Mouse (Mus musculus) heart, embryonic 13.5 days (tissue): ENCODE measurements around the gene Tmem159. TPM values are rescaled to one million over a fixed set of nuclear protein-coding genes. Genes with fewer than 3 reads are reported as not detected.

Experiments used
- ATAC-seq: fragments of 200-750 bp; cut with Nextera tagmentation; 2 replicates; pipeline ENCODE4 v1.8.0; 2017; ENCODE audit warnings: moderate TSS enrichment; ENCODE audit not compliant: insufficient number of reproducible peaks, low FRiP score, low TSS enrichment; ENCODE audit errors: extremely low read depth
- H3K27ac ChIP-seq: fragments of 300-500 bp; sonication (generic); replicated peaks from 2 replicates; pipeline ENCODE4 v1.5.1; 2015; ENCODE audit warnings: moderate library complexity, mild to moderate bottlenecking, inconsistent platforms
- H3K27me3 ChIP-seq: fragments of 300-500 bp; sonication (generic); replicated peaks from 2 replicates; pipeline ENCODE4 v1.6.1; 2015; ENCODE audit warnings: mild to moderate bottlenecking, inconsistent platforms
- H3K36me3 ChIP-seq: fragments of 300-500 bp; sonication (generic); 2 replicates; pipeline ENCODE4 v1.6.1; 2015; ENCODE audit warnings: mild to moderate bottlenecking, inconsistent platforms
- H3K4me1 ChIP-seq: fragments of 300-500 bp; sonication (generic); 2 replicates; pipeline ENCODE4 v1.6.1; 2015; ENCODE audit warnings: inconsistent platforms
- H3K4me2 ChIP-seq: fragments of 300-500 bp; sonication (generic); 2 replicates; pipeline ENCODE4 v1.6.1; 2015; ENCODE audit warnings: inconsistent platforms, mild to moderate bottlenecking, moderate library complexity
- H3K4me3 ChIP-seq: fragments of 300-500 bp; sonication (generic); 2 replicates; pipeline ENCODE4 v1.5.1; 2015; ENCODE audit warnings: moderate library complexity, mild to moderate bottlenecking, inconsistent platforms
- H3K9ac ChIP-seq: fragments of 300-500 bp; sonication (generic); 2 replicates; pipeline ENCODE4 v1.6.1; 2015; ENCODE audit warnings: inconsistent platforms, mild to moderate bottlenecking, moderate library complexity
- H3K9me3 ChIP-seq: fragments of 300-500 bp; sonication (generic); 2 replicates; pipeline ENCODE4 v1.6.1; 2016; ENCODE audit warnings: inconsistent platforms
- WGBS: fragments of 180-500 bp; shearing (Covaris S2); methylation state at CpG from one replicate; pipeline ENCODE4 v1.1.7; 2015; ENCODE audit warnings: mixed read lengths; 5-methylcytosine and 5-hydroxymethylcytosine counted together
- polyA plus RNA-seq: library from polyadenylated mRNA; unstranded; fragments of >200 nt; fragmentation: Nextera tagmentation; extraction: Ambion mirVana; gene quantifications from 2 replicates; pipeline ENCODE4 v1.2.1, GENCODE M21; 2015

Gene Tmem159
- polyA plus RNA-seq, 1 experiment from 2014 or later, result 19.5 TPM

DNA sequence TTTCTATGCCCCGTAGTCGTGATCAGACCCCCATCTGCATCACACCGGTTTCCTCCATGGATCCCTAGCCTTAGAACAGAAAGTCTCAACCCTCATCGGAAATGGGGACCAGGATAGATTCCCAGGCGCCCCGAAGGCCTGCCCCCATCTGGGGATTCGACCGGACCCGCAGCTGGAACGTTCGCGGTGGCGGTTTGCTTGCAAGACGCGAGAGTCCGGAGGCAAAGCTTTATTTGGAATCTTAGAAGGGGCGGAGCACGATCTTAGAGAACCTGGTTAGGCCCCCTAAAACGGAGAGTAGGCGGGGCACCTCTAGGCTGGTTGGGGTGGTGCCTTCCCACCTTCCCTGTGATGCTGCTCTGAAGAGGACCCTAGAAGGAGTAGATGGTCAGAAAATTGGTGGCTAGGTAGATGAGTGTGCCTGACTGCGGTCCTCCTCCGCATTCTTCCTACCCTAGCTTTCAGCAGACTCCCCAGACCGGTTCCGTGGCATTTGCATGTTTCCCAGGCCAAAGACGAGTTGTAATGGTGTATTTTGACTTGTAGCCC, 940 bp downstream of the Tmem159 start:
- H3K27ac ChIP-seq, result 0 out of 2 replicates have a peak overlapping the region, but pooled peaks have one; percentile 72
- H3K4me2 ChIP-seq, result peak overlapping the region; percentile 97
- H3K4me3 ChIP-seq, result peak overlapping the region; percentile 84
- peak overlapping the region; percentile 86 for H3K9ac ChIP-seq
- H3K9me3 ChIP-seq, result no peaks in the 10 kb centered on the region
- peaks cover 8% of the 10 kb centered on the region for H3K36me3 ChIP-seq
- 2% methylated on average over 25 of the region's 25 CpGs for WGBS
- no peak for ATAC-seq
- no peaks in the 10 kb centered on the region for H3K27me3 ChIP-seq
- H3K4me1 ChIP-seq, result peaks cover 28% of the 10 kb centered on the region

DNA sequence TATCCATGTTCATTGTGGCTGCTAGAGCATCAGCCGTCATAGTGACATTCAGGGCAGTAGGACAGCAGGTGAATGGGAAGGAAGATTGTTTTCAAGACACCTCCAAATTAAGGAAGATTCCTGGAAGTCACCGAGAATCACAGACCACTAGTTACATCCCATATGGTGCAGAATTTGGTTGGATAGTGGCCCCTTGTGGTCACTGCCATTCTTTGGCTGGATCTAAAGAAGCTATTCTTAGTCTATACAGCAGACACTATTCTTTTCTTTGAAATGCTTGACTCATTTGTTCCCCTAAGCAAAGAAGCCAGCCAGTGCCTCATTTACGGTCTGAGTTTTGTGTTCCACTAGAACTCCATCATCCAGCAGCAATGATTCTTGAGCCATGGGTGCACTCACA, 2.8 kb downstream of the Tmem159 start:
- Histone ChIP-seq H3K4me3 (no peak overlapping the region), H3K27ac (no peak overlapping the region), H3K9me3 (no peaks in the 10 kb centered on the region), H3K4me2 (no peak overlapping the region), H3K4me1 (peaks cover 28% of the 10 kb centered on the region), H3K27me3 (no peaks in the 10 kb centered on the region), H3K9ac (no peak overlapping the region), H3K36me3 (peaks cover 12% of the 10 kb centered on the region)
- 50% methylated on average over 3 of the region's 3 CpGs for WGBS
- no peak for ATAC-seq

DNA sequence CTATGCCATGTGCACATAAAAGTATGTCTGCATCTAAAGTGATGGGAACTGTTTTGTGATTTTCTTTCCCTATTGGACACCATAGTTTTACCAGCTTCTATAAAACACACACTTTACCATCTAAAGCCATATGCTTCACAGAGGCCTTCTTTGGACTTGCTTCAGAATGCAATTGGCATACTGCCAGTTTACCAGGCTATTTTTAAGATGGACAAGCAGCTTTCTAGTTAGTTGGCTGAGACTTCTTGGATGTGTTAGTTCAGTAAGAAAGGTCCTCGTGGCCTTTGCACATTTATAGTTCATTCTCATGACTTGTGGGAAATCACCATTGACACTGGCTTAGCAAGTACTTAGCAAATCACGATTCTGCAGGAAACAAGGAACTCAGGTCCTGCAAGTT, 4.2 kb downstream of the Tmem159 start:
- no peak overlapping the region for H3K4me3 ChIP-seq
- 31% methylated on average over 2 of the region's 2 CpGs for WGBS
- no peak overlapping the region for H3K9ac ChIP-seq
- H3K4me2 ChIP-seq, result no peak overlapping the region
- peaks cover 14% of the 10 kb centered on the region for H3K36me3 ChIP-seq
- peak overlapping the region; percentile 56; the same call in 1 of the 2 replicates for H3K27ac ChIP-seq
- peaks cover 28% of the 10 kb centered on the region for H3K4me1 ChIP-seq
- H3K27me3 ChIP-seq, result no peaks in the 10 kb centered on the region
- no peak for ATAC-seq
- no peaks in the 10 kb centered on the region for H3K9me3 ChIP-seq

DNA sequence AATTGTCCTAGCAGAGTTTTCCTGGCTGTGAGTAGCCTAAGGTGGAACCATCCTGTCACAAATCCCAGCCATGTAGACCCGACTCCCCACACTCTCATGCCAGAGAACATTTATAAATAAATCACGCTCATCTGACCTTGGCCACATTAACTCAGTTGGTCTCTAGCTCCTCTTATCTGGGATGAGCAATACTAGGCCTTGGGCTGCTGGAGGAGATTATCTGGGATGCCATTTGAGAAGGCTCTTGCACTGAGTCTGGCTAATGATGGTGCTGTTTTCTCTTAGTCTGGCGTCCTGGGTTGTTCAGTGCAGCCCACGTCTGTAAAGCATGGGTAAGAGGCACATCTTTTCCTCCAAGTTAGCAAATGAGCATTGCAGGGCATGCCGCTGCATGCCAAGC, 7.5 kb downstream of the Tmem159 start:
- no peak overlapping the region for H3K4me3 ChIP-seq
- H3K4me1 ChIP-seq, result peaks cover 12% of the 10 kb centered on the region
- peaks cover 24% of the 10 kb centered on the region for H3K36me3 ChIP-seq
- no peak overlapping the region for H3K27ac ChIP-seq
- H3K9ac ChIP-seq, result no peak overlapping the region
- no peaks in the 10 kb centered on the region for H3K27me3 ChIP-seq
- no peaks in the 10 kb centered on the region for H3K9me3 ChIP-seq
- WGBS, result 58% methylated on average over 5 of the region's 5 CpGs
- H3K4me2 ChIP-seq, result no peak overlapping the region
- ATAC-seq, result no peak

DNA sequence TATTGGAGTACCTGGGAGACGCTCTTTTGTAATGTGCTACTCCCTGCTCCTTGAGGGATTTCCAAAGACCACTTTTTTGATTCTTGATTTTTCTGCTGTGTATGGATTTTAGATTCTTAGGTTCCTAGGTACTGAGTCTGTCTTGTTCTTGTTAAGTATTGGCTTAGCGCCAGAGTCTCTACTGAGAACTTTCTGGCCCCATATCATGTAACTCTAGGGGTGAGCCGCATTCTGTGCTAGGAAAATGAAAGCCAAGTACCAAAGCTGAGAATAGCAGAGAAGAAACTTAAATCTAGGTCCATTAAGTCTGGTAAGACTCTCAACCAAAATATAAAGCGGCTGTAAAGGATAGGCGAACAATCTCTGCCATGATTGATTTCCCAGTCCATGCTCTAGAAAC, 14.8 kb downstream of the Tmem159 start:
- Histone ChIP-seq H3K27ac (no peak overlapping the region), H3K4me1 (no peaks in the 10 kb centered on the region), H3K9ac (no peak overlapping the region), H3K4me3 (no peak overlapping the region), H3K27me3 (no peaks in the 10 kb centered on the region), H3K4me2 (no peak overlapping the region), H3K9me3 (no peaks in the 10 kb centered on the region), H3K36me3 (peaks cover 68% of the 10 kb centered on the region)
- no peak for ATAC-seq
- WGBS, result 75% methylated on average over 5 of the region's 5 CpGs

DNA sequence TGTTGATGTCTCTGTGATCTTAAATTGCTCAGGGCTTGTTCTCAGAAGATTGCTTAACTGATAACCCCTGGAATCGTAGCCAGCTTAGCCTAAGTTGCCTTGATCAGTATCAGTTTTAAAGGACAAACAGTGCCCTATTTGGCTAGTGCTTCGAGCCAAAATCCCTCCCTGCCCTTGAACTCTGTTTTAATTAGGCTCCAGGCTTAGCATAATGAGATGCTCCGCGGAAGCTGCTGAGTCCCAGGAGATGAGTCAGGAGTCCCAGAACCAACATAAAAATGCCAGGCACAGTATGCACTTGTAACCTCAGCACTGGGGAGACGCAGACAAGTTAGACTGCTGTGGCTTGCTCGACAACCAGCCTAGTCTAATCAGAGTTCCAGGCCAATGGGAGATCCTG, 15.4 kb downstream of the Tmem159 start:
- Histone ChIP-seq H3K4me1 (no peaks in the 10 kb centered on the region), H3K9me3 (no peaks in the 10 kb centered on the region), H3K36me3 (peaks cover 68% of the 10 kb centered on the region), H3K4me2 (no peak overlapping the region), H3K9ac (no peak overlapping the region), H3K4me3 (no peak overlapping the region), H3K27me3 (no peaks in the 10 kb centered on the region), H3K27ac (no peak overlapping the region)
- 45% methylated on average over 6 of the region's 6 CpGs for WGBS
- ATAC-seq, result no peak

DNA sequence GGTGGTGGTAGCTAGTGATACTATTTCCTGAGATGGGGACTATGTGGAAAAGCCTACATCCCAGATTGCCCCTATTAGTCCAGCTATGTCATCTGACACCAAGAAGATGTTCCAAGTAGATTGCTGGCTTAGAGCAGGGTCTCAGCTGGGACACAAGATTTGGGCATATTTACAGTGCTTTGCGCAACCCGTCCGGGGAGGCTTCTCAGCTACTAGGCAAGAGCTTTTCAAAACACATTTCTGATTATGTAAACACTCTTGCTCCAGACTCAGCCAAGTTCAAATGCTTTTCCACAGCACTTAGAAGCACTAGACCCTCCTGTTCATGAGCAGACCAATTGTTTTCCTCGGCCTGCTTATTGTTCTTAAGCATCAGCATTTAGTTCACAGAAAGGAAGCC, 21.6 kb downstream of the Tmem159 start:
- no peaks in the 10 kb centered on the region for H3K27me3 ChIP-seq
- ATAC-seq, result no peak
- 78% methylated on average over 4 of the region's 4 CpGs for WGBS

DNA sequence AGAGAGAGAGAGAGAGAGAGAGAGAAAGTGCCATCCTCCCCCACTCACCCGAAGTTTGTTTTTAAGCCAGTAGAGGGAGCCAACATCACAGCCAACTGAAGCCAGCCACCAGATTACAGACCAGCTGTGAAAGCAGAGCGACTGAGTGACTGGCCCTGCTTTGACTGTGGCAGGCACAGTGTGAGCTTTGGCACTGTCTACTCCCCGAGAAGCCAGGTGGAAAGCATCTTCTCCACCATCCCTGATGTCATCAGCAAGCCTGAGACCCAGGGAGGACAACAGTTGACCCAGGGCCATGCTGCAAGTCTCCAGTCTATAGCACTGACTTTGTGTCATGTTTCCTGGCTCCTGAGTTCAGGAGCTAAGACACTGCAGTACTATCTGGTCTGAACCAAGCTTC, 22.7 kb downstream of the Tmem159 start:
- H3K9ac ChIP-seq, result no peak overlapping the region
- WGBS, result 0% methylated on average over 3 of the region's 3 CpGs

More for the DNA sequence above, 21.6 kb downstream of the Tmem159 start:
- no peak overlapping the region for H3K9ac ChIP-seq
- H3K9me3 ChIP-seq, result no peaks in the 10 kb centered on the region
- H3K4me2 ChIP-seq, result no peak overlapping the region
- no peak overlapping the region for H3K27ac ChIP-seq
- H3K4me1 ChIP-seq, result peaks cover 13% of the 10 kb centered on the region
- H3K36me3 ChIP-seq, result peaks cover 28% of the 10 kb centered on the region
- no peak overlapping the region for H3K4me3 ChIP-seq

DNA sequence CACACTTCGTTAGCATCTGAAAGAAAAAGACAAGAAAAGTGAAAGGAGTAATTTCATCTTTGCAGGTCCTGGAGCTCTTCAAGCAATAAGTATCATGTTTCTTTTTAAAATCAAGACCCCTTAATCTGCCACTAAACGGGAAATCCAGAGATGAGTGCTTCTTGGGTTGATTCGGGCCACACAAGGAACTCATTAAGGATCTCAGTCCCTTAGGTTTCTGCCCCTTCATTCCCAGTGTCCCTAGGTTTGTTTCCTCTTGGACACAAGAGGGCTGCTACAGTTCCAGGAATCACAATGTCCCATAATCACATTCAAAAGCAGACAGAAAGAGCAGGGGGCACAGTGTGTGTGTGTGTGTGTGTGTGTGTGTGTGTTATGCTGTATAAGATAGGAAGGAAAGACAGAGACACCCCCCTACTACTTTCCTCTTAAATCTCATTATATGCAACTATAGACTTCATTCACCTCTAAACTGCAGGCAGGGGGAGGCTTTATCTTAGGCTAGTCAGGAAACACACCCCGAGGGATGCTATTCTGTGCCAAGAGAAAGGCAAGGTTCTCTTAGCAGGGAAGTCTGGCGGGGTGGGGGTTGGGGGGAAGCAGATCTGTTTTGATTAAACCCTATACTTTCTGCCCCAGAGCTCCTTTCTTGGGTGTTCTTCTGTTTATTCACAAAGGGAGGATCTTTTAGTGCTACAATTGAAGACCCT, 25.0 kb downstream of the Tmem159 start:
- WGBS, result 25% methylated on average over 5 of the region's 5 CpGs
- no peak overlapping the region for H3K27ac ChIP-seq
- ATAC-seq, result no peak

More for the DNA sequence above, 22.7 kb downstream of the Tmem159 start:
- no peak overlapping the region for H3K27ac ChIP-seq
- no peak; the same call in 1 of the 2 replicates for ATAC-seq
- peaks cover 22% of the 10 kb centered on the region for H3K36me3 ChIP-seq
- H3K4me2 ChIP-seq, result no peak overlapping the region
- H3K27me3 ChIP-seq, result no peaks in the 10 kb centered on the region
- H3K4me3 ChIP-seq, result no peak overlapping the region
- no peaks in the 10 kb centered on the region for H3K9me3 ChIP-seq
- H3K4me1 ChIP-seq, result peaks cover 13% of the 10 kb centered on the region

DNA sequence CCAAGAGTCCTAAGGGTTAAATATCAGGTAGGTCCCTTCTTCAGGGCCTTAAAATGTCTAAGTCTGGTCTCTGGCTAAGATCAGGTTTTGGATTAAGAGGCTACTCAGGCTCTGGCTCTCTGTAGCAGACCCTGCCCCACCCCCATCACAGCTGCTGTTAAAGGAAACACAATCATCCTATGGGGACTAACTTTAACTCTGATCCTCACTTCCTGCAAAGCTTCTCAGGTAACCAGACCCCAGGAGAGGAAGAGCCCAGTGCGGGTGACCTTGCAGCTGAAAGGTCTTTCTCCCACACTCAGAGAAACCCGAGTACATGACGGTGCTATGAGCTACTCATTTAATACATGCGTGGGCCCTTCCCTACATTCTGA, 25.5 kb downstream of the Tmem159 start:
- no peak overlapping the region for H3K4me3 ChIP-seq
- no peak for ATAC-seq
- H3K9me3 ChIP-seq, result no peaks in the 10 kb centered on the region
- no peak overlapping the region for H3K27ac ChIP-seq
- H3K4me2 ChIP-seq, result no peak overlapping the region
- WGBS, result 43% methylated on average over 4 of the region's 4 CpGs
- no peaks in the 10 kb centered on the region for H3K27me3 ChIP-seq
- no peak overlapping the region for H3K9ac ChIP-seq
- H3K36me3 ChIP-seq, result no peaks in the 10 kb centered on the region
- H3K4me1 ChIP-seq, result peaks cover 13% of the 10 kb centered on the region

More for the DNA sequence above, 25.0 kb downstream of the Tmem159 start:
- Histone ChIP-seq H3K27me3 (no peaks in the 10 kb centered on the region), H3K4me3 (no peak overlapping the region), H3K4me2 (no peak overlapping the region), H3K36me3 (no peaks in the 10 kb centered on the region), H3K4me1 (peaks cover 13% of the 10 kb centered on the region), H3K9ac (no peak overlapping the region), H3K9me3 (no peaks in the 10 kb centered on the region)

DNA sequence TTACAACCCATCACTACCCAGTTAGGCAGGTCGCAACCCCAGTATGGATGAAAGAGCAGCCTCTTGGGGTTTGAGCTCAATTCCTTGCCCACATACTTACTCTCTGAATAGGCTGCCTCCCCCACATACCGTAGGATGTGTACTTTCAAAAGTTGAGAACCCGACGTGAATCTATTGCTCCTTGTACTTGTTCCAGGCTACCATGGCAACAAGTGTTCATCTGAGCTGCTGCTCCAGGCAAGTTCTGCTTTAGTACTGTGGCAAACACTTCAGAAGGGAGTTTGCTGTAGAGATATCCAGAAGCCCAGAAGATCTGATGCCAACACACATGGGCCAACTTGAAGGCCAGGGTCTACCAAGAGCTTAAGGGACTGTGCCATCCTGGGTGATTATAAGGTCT, 26.8 kb downstream of the Tmem159 start:
- no peak overlapping the region for H3K27ac ChIP-seq
- H3K9me3 ChIP-seq, result no peaks in the 10 kb centered on the region

DNA sequence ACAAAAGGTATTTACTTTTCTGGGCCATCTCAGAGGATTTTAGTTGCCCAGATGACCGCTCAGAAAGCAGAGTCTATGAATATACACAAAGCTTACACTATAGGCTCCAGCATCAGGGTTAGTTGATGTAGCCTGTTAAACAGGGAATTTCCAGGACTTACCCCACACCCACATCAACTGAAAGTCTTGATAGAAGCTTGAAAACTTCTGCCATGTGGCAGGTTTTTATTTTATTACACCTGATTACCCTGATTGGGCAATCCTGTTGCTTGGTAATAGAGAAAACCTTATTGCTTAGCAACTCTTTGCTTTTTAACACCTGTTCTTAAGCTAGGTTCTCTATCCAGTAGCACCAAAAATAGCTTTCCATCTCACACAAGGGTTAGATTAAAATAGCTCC, 40.6 kb downstream of the Tmem159 start:
- no peak overlapping the region for H3K9ac ChIP-seq

More for the DNA sequence above, 26.8 kb downstream of the Tmem159 start:
- Histone ChIP-seq H3K27me3 (no peaks in the 10 kb centered on the region), H3K9ac (no peak overlapping the region), H3K4me2 (no peak overlapping the region), H3K4me3 (no peak overlapping the region), H3K4me1 (peaks cover 13% of the 10 kb centered on the region), H3K36me3 (no peaks in the 10 kb centered on the region)
- 67% methylated on average over 4 of the region's 4 CpGs for WGBS
- ATAC-seq, result no peak

More for the DNA sequence above, 40.6 kb downstream of the Tmem159 start:
- WGBS, result 66% methylated on average over 1 of the region's 1 CpGs
- no peak for ATAC-seq
- H3K9me3 ChIP-seq, result no peaks in the 10 kb centered on the region
- no peak overlapping the region for H3K27ac ChIP-seq
- H3K4me1 ChIP-seq, result 0 out of 2 replicates have a peak, but pooled peaks cover 5% of the 10 kb centered on the region
- no peak overlapping the region for H3K4me3 ChIP-seq
- no peak overlapping the region for H3K4me2 ChIP-seq
- H3K36me3 ChIP-seq, result no peaks in the 10 kb centered on the region
- no peaks in the 10 kb centered on the region for H3K27me3 ChIP-seq
